Mouse (Mus musculus) adrenal gland, adult 18-20 months (tissue): Measurements from ENCODE around the gene Sgca. TPM values are rescaled to one million over a fixed set of nuclear protein-coding genes. Genes with fewer than 3 reads are reported as not detected.
A peak's percentile ranks its signal among the peaks of the same experiment; 100 is the strongest.
"Not testable (repeated sequence)": the region's sequence is repeated elsewhere in the genome, so short reads cannot be mapped to it uniquely, and the experiment has no call there.

Source experiments
- DNase-seq, 2 experiments: peaks; one replicate each; pipeline ENCODE4 v3.0.0; 2021 to 2022; ENCODE audit warnings: low spot score in 2 of 2
- total RNA-seq, 2 experiments: library from RNA; stranded (reverse); gene quantifications; 1 replicate in 1 of 2; 2 replicates in 1 of 2; pipeline ENCODE4 v1.2.3; 2021

The Sgca gene
- total RNA-seq, 2 experiments from 2014 or later = 0.80 TPM; not detected in 1

DNA sequence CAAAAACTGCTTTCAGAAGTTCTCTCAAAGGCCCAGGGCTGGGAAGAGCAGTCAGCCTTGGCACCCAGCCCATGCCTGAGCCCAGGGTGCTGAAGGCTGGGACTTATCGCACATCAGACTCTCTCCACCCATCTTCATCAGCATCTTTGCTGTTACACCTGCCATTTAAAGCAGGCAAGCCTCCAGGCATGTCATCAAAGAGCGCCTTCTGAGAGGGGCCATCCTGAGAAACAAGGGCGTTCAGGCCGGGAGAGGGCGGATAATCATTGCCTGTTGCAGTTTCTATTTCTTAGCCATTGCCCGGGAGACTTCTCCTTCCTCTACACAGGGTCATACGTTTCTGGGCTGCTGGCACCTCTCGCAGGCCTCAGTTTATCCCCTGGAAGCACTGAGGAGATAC is 11.7 kb upstream of the Sgca start:
- peak in 1 of 2 experiments; percentile 38 for DNase-seq

DNA sequence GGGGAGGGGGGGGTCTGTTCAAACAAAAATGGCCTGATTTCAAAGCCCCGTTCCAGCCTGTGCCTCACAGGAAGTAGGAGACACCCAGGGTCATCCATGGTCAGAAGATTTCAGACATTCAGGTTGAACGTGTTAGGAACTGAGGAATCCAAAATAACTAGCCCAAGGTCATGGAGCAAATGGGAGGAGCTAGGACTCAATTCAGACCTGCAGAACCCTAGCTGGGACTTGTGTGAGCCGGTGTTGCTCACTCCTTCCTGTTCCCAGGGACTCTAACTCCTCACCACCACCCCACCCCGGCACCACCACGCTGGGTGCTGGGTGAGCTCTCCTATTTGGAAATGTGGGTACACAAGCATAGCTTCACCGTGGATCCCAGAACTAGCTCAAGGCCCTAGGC is 11.2 kb upstream of the Sgca start:
- DNase-seq = peak; percentile 26 to 28

DNA sequence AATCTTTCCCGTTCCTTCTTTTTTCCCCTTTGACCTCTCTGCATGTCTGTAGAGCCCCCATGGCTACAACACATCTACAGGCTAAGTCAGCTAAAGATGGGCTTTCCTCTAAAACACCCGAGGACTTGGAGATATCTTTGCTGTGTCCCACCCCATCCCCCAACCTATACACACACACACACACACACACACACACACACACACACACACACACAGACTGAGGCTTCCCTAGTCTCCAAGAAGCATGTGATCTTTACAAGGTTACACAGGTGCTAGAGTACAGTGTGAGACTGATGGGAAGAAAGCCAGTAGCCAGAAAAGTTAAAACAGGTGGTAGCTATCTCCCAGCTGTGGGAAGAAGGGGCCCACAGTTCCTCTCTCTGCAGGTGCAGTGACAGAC is 10.3 kb upstream of the Sgca start:
- DNase-seq = no peak

DNA sequence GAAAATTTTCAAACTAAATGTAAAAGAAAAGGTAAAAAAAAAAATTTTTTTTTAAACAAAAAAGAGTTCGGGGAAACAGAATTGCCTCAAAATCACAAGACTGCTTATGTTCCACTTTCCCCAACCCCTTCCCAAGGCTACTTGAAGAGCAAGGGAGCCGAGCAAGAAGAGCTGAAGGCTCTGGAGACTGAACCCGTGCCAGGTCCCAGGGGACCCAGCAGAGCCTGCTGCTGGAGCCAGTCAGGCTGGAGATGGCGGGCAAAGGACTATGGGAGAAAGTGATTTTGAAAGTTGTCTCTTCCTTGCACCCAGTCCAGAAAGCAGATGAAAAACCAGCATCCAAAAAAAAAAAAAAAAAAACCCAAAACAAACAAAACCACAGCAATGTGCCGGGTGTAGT is 9.7 kb upstream of the Sgca start:
- DNase-seq = peak in 1 of 2 experiments; percentile 23

GRCm38 (mm10) chr11:94985140-94985539 is 9.0 kb upstream of the Sgca start:
- no peak for DNase-seq

GRCm38 (mm10) chr11:94979462-94980179 is 3.5 kb upstream of the Sgca start:
- no peak for DNase-seq

DNA sequence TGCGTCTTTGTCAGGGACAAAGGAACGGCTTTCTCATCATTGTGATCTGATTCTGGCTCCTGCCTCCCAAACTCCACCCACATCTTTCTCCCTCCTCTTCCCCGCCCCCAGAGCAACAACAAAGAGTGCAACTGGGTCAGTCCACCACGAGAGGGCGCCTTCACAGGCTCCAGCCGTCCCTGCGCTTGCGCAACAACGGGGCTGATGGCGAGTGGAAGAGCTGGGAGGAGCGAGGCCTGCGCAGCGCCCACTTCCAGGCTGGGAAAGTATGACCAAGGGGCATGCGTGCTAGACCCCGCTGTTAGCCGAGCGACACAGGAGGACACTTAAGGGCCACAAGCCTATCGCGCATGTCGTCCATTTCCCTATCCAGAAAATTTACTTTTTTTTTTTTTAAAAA is 2.8 kb upstream of the Sgca start:
- peak; percentile 97 to 99 for DNase-seq

- no peak for DNase-seq
Measured at GRCm38 (mm10) chr11:94978178-94978915, 2.2 kb upstream of the Sgca start.

DNA sequence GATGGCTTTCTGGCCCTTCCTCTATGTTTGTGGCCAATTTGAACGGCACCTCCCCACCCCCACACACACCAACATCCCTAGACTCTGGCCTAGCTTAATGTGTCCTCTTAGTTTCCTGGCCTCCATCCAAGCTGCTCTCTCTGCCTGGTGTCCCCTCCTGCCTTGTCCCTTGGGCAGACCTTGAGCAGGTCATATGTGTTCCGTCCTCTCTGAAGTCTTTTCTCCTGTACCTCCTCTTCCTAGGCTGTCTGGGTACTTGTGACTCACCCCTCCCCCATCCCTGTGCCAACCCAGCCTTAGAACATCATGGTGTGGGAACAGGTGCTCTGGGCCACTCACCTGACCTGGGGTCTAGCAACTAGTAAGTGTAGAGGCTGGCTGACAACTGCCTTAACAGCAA is 1.2 kb downstream of the Sgca start:
- no peak for DNase-seq

- no peak for DNase-seq
Measured at GRCm38 (mm10) chr11:94973313-94973712, 2.8 kb downstream of the Sgca start.

DNA sequence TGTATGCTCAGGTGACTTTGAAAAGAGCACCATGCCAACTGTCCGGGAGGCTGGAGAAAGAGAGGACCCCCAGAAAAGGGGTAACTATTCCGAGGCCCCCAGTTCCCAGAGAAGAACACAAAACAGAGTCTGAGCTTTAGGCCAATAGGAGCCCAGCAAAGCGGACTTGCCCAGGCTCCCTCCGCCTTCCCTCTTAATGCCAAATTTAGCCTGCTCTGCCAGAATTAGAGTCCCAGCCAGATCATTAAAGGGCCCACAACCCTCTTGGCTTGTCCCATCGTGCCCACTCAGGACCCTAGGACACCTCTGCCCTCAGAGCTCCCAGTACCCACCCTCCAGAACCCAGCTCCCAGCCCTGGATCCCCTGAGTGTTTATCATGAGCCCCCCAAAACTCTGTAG is 3.2 kb downstream of the Sgca start:
- DNase-seq = no peak

GRCm38 (mm10) chr11:94971895-94972615 is 4.1 kb downstream of the Sgca start:
- DNase-seq = no peak

DNA sequence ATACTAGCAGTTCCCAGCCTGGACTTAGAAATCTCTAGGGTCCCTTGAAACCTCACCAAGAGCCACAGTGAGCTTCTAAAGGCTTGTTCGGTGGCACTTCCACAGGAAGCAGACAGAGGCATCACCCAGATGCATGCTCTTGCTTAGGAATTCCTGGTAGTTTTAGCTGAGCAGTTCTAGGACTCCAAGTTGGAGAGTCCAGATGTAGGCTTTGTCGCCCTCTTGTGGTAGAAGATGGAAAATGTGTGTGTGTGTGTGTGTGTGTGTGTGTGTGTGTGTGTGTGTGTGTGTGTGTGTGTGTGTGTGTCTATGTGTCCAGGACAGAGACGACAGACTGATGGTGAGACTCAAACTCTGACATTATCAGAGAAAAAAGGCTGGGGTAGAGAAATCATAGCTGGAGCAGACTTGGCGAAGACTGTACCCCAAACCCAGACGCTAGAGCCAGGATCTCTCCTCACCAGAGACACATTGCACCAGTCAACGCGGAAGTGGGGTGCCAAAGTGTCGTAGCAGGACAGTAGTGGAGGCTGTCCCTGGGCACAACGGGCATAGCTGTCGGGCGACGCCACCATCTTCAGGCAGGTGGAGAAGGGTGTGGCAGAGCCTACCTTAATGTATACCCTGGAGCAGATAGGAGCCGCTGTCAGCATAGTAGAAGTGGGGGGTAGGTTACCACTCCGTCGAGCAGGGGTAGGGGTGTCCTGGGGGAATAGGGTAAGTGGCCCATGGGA is 5.8 kb downstream of the Sgca start:
- peak; percentile 59 to 62 for DNase-seq

GRCm38 (mm10) chr11:94969709-94970108 is 6.4 kb downstream of the Sgca start:
- DNase-seq = not testable (repeated sequence)

GRCm38 (mm10) chr11:94968187-94968586 is 7.9 kb downstream of the Sgca start:
- no peak for DNase-seq

GRCm38 (mm10) chr11:94967419-94967818 is 8.7 kb downstream of the Sgca start, which contains the start of gene Hils1:
Gene Hils1 (plus strand): TSS chr11:94967593.
- no peak for DNase-seq

DNA sequence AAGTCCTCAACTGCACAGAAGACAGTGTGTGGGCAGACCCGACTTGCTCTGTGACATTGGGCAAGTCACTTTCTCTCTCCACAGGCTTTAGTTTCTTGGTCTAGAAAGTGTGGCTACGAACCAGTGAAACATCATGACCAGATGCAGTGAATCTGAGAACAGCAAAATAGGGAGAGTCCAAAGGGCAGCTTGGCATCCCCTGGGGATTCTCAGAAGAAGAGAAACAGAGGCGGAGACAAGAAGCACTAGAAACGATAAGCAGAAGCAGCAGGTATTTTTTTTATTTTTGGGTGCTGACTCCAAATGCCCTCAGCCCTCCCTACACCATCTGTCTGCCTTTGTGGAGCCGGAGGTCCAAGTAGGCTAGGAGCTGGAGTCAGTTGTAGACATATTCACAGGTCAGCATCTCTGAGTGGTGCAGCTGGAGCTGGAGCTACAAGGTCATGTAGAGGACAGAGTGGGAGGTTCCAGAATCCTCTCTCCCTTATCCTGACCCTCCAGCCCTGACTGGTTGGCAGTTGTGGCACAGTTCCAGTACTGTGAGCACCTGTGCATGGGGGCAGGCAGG is 13.5 kb downstream of the Sgca start:
- DNase-seq = no peak

DNA sequence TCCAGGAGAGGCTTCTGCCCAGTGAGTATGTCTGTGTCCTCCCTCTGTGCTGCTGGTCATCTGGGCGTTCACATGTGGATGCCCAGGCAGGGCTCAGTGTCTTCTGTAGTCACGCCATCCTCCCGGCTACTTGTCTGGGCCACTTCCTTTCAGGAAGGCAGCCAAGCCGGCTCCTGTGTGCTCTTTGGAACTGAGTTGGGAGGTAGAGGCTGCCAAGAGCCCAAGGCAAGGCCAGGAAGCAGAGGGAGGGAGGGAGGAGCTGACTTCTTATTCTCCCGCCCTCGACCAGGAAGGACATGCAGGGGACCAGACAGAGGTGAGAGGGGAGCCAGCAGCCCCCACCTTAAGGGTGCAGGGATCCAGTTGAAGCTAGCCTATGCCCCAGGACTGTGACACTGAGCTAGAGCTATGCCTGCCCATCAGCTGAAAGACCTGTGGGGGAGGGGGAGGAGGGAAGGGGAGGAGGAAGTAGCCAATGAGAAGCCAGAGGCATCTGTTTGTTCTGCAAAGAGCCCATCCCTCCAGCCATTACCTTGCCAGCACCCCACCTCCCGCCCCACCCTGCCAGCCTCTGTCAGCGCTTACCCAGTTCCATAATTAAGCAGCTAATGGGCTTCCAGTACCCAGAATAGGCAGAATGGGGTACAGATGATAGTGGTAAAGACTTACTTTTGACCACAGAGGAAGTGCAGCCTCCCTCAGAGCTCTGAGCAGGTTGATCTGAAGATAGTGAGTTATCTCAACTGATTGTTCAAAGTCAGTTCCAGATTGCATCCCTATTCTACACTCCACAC is 17.9 kb downstream of the Sgca start:
- peak; percentile 32 to 62 for DNase-seq

DNA sequence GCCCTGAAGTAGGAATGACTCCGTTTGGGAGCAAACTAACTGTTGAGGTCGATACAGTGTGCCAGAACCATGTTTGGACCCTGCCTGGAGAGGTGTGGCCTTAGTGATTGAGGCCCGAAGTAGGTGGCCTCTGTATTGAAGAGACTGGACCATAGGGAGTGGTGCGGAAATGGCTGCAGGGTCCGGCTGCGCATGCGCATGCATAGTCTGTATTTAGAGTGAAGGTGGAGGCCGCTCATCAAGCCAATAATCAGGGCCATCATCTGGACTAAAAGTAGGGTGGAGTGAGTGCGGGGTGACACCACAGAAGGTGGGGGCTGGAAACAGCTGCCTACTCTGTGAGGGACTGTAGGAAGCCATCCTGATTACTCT is 18.4 kb downstream of the Sgca start:
- no peak for DNase-seq

- DNase-seq = no peak
Measured at GRCm38 (mm10) chr11:94955103-94955502, 21.0 kb downstream of the Sgca start.
